Mouse (Mus musculus): Measurements from ENCODE around the gene Bcorl1. TPM values are rescaled to one million over a fixed set of nuclear protein-coding genes. Genes with fewer than 3 reads are reported as not detected.
"Not testable (repeated sequence)": the region's sequence is repeated elsewhere in the genome, so short reads cannot be mapped to it uniquely, and the experiment has no call there.

The Bcorl1 gene
- total RNA-seq, 2 experiments from 2014 or later = 6.8 to 7.2 TPM

- intact Hi-C loops (cut with DNase I) = no loop called here
- no peak for DNase-seq
Measured at GRCm38 (mm10) chrX:48434251-48434650, 93.1 kb downstream of the Bcorl1 start.

GRCm38 (mm10) chrX:48435477-48435900, 94.3 kb downstream of the Bcorl1 start:
- intact Hi-C loops (cut with DNase I) = no loop called here
- DNase-seq = peak in 1 of 2 experiments; percentile 29

- intact Hi-C loops (cut with DNase I) = not testable (repeated sequence)
Measured at GRCm38 (mm10) chrX:48436082-48436481, 94.9 kb downstream of the Bcorl1 start.

GRCm38 (mm10) chrX:48439036-48439435, 97.9 kb downstream of the Bcorl1 start:
- DNase-seq = no peak
- intact Hi-C loops (cut with DNase I) = no loop called here

More at GRCm38 (mm10) chrX:48436082-48436481, 94.9 kb downstream of the Bcorl1 start:
- DNase-seq = not testable (repeated sequence)

- DNase-seq = no peak
- intact Hi-C loops (cut with DNase I) = no loop called here
Measured at GRCm38 (mm10) chrX:48441548-48441947, 100.4 kb downstream of the Bcorl1 start.

GRCm38 (mm10) chrX:48441954-48442353, 100.8 kb downstream of the Bcorl1 start:
- intact Hi-C loops (cut with DNase I) = no loop called here
- DNase-seq = no peak

- DNase-seq = no peak
- intact Hi-C loops (cut with DNase I) = no loop called here
Measured at GRCm38 (mm10) chrX:48444677-48445076, 103.5 kb downstream of the Bcorl1 start.

- intact Hi-C loops (cut with DNase I) = no loop called here
- no peak for DNase-seq
Measured at GRCm38 (mm10) chrX:48449646-48450045, 108.5 kb downstream of the Bcorl1 start.

GRCm38 (mm10) chrX:48452231-48452890, 111.2 kb downstream of the Bcorl1 start:
- intact Hi-C loops (cut with DNase I) = no loop called here
- no peak for DNase-seq

GRCm38 (mm10) chrX:48452931-48453673, 111.9 kb downstream of the Bcorl1 start:
- no peak for DNase-seq
- intact Hi-C loops (cut with DNase I) = no loop called here

- DNase-seq = peak; percentile 55 to 77
- intact Hi-C loops (cut with DNase I) = no loop called here
Measured at GRCm38 (mm10) chrX:48453736-48454494, 112.8 kb downstream of the Bcorl1 start.

GRCm38 (mm10) chrX:48454495-48454878, 113.3 kb downstream of the Bcorl1 start:
- no peak for DNase-seq
- intact Hi-C loops (cut with DNase I) = no loop called here

- intact Hi-C loops (cut with DNase I) = no loop called here
- DNase-seq = no peak
Measured at GRCm38 (mm10) chrX:48455018-48455417, 113.9 kb downstream of the Bcorl1 start.

- DNase-seq = no peak
- intact Hi-C loops (cut with DNase I) = no loop called here
Measured at GRCm38 (mm10) chrX:48456956-48457355, 115.8 kb downstream of the Bcorl1 start.

Other genes with a start within 250 kb of the Bcorl1 start
- gene Xpnpep2, start 232.6 kb upstream of the Bcorl1 start, total RNA-seq (2021) = under 1 TPM; 0.64 to 0.77 TPM
- gene Sash3, start 194.9 kb upstream of the Bcorl1 start, total RNA-seq (2021) = under 1 TPM; 0.30 to 0.79 TPM
- gene Zdhhc9, start 132.5 kb upstream of the Bcorl1 start, total RNA-seq (2021) = 1 to 10 TPM; 6.9 to 7.1 TPM
- 10 to 100 TPM in 1 of 2 experiments, 1 to 10 TPM in 1; 9.3 to 15.3 TPM for gene Utp14a, start 84.5 kb upstream of the Bcorl1 start, total RNA-seq (2021)
- gene Elf4, start 121.8 kb downstream of the Bcorl1 start, total RNA-seq (2021) = 1 to 10 TPM; 1.9 to 2.0 TPM
- 10 to 100 TPM; 39.0 to 44.7 TPM for gene Aifm1, start 172.2 kb downstream of the Bcorl1 start, total RNA-seq (2021)
- gene Rab33a, start 177.9 kb downstream of the Bcorl1 start, total RNA-seq (2021) = not detected